Comparison of ENCODE assay signal across 9 mouse cellular contexts in genomic region chr13:99398149-99398701, GRCm38 (mm10). TPM values are rescaled to one million over a fixed set of nuclear protein-coding genes. Genes with fewer than 3 reads are reported as not detected.
A peak's percentile ranks its signal among the peaks of the same experiment; 100 is the strongest.
DNase-seq lines count a peak whose midpoint lies in the region; ATAC-seq and TF ChIP-seq lines count a peak whose summit lies in the region.
"Had no signal": no experiment of that assay in that cellular context is flagged by ENCODE, and none has a peak within 500 bp of the region (broad histone marks: within the 10 kb centered on the region; RNA-seq: fewer than 3 reads in every experiment).

No protein-coding gene starts in this region.

- TF ChIP-seq CTCF in cerebellum, adult 2 months (IDR thresholded peaks at IDR 0.05; ENCODE audit: borderline replicate concordance, insufficient read depth, low read depth, low read length): no peak

- no peak overlapping the region for H3K4me2 ChIP-seq in kidney, embryonic 14.5 days (replicated peaks; ENCODE audit: low read depth, low read length)
- H3K4me2 ChIP-seq in heart, embryonic 12.5 days: no peak overlapping the region
- H3K4me2 ChIP-seq in lung, embryonic 16.5 days (ENCODE audit: low read depth, low read length): no peak overlapping the region

- TF ChIP-seq POLR2A in cerebellum, adult 2 months (IDR thresholded peaks at IDR 0.05; ENCODE audit: borderline replicate concordance, insufficient read depth, low read length): no peak

- 0 out of 2 replicates have a peak, but pooled peaks cover 9% of the 10 kb centered on the region for H3K4me1 ChIP-seq in kidney, embryonic 14.5 days (ENCODE audit: control insufficient read depth, insufficient read depth, low read length)
- peaks cover 15% of the 10 kb centered on the region for H3K4me1 ChIP-seq in cerebellum, adult 2 months (ENCODE audit: control insufficient read depth, insufficient read depth, low read length)
- H3K4me1 ChIP-seq in heart, embryonic 12.5 days (replicated peaks): peaks cover 33% of the 10 kb centered on the region
- H3K4me1 ChIP-seq in lung, embryonic 16.5 days (replicated peaks; ENCODE audit: control insufficient read depth, insufficient read depth, low read length): peaks cover 5% of the 10 kb centered on the region

- no peak for ATAC-seq in kidney, embryonic 14.5 days (ENCODE audit: low FRiP score, low TSS enrichment)
- ATAC-seq in heart, embryonic 12.5 days (ENCODE audit: insufficient number of reproducible peaks, low FRiP score): no peak
- ATAC-seq in lung, embryonic 16.5 days (ENCODE audit: low read depth): peak; percentile 68

- H3K9ac ChIP-seq in kidney, embryonic 14.5 days (ENCODE audit: low read depth, low read length): no peak overlapping the region
- H3K9ac ChIP-seq in heart, embryonic 12.5 days: peak overlapping the region; percentile 11; the same call in 1 of the 2 replicates
- no peak overlapping the region for H3K9ac ChIP-seq in lung, embryonic 16.5 days (ENCODE audit: low read length)
- H3K9ac ChIP-seq: liver, embryonic 14.5 days had no signal

- H3K27me3 ChIP-seq in kidney, embryonic 14.5 days (ENCODE audit: control insufficient read depth, insufficient read depth, low read length): no peaks in the 10 kb centered on the region
- no peaks in the 10 kb centered on the region for H3K27me3 ChIP-seq in cerebellum, adult 2 months (ENCODE audit: control insufficient read depth, insufficient read depth, low read length)
- no peaks in the 10 kb centered on the region for H3K27me3 ChIP-seq in heart, embryonic 12.5 days (replicated peaks)
- no peaks in the 10 kb centered on the region for H3K27me3 ChIP-seq in lung, embryonic 16.5 days (ENCODE audit: control insufficient read depth, insufficient read depth, low read depth, low read length)

- no peak overlapping the region for H3K4me3 ChIP-seq in kidney, embryonic 14.5 days (ENCODE audit: low read length)
- no peak overlapping the region for H3K4me3 ChIP-seq in cerebellum, adult 2 months (replicated peaks; ENCODE audit: insufficient read depth, low read depth, low read length)
- no peak overlapping the region for H3K4me3 ChIP-seq in heart, embryonic 12.5 days
- no peak overlapping the region for H3K4me3 ChIP-seq in lung, embryonic 16.5 days (ENCODE audit: low read length)

- WGBS in kidney, embryonic 14.5 days: 85% methylated on average over 12 of the region's 12 CpGs
- WGBS in cerebellum, adult 2 months: 34% methylated on average over 12 of the region's 12 CpGs
- WGBS in heart, embryonic 12.5 days: 88% methylated on average over 12 of the region's 12 CpGs
- 73% methylated on average over 12 of the region's 12 CpGs for WGBS in lung, embryonic 16.5 days

- DNase-seq in kidney, adult 18-20 months: peak; percentile 38
- peak; percentile 52 to 58 for DNase-seq in cerebellum, adult 2 months
- DNase-seq in c-Kit-positive CD71-positive TER-119-positive erythroid progenitor cells, embryonic 14.5 days (ENCODE audit: low spot score): no peak
- no peak for DNase-seq in spleen, postnatal 10 days (ENCODE audit: low spot score in 2 of 2)
- no peak for DNase-seq in liver

- peaks cover 19% of the 10 kb centered on the region; the same call in 1 of the 2 replicates for H3K36me3 ChIP-seq in kidney, embryonic 14.5 days (ENCODE audit: control insufficient read depth, insufficient read depth, low read length)
- H3K36me3 ChIP-seq in heart, embryonic 12.5 days: peaks cover 22% of the 10 kb centered on the region
- H3K36me3 ChIP-seq in lung, embryonic 16.5 days (ENCODE audit: control insufficient read depth, insufficient read depth, low read length): no peaks in the 10 kb centered on the region

- H3K9me3 ChIP-seq in kidney, embryonic 14.5 days (ENCODE audit: control insufficient read depth, low read length): no peaks in the 10 kb centered on the region
- no peaks in the 10 kb centered on the region for H3K9me3 ChIP-seq in heart, embryonic 12.5 days (replicated peaks)
- no peaks in the 10 kb centered on the region for H3K9me3 ChIP-seq in lung, embryonic 16.5 days (ENCODE audit: control insufficient read depth, low read length)

- H3K27ac ChIP-seq in kidney, embryonic 14.5 days (ENCODE audit: low read depth, low read length): no peak overlapping the region
- H3K27ac ChIP-seq in cerebellum, adult 2 months (ENCODE audit: insufficient read depth, low read length): peak overlapping the region; percentile 2; the same call in 1 of the 2 replicates
- H3K27ac ChIP-seq in heart, embryonic 12.5 days (ENCODE audit: poor library complexity, severe bottlenecking): peak overlapping the region; percentile 37; the same call in 1 of the 2 replicates
- H3K27ac ChIP-seq in lung, embryonic 16.5 days (ENCODE audit: low read length): peak overlapping the region; percentile 49; the same call in 1 of the 2 replicates
- H3K27ac ChIP-seq: liver, embryonic 14.5 days had no signal

RNA-seq across cellular contexts. Expression of gene Mrps27, which starts 53.6 kb away (rescaled TPM):
- 53.6 and 70.3 TPM in 2 replicates for polyA plus RNA-seq in kidney, embryonic 14.5 days (2014; fragmentation: Nextera tagmentation; extraction: Ambion mirVana)
- 36.8 and 38.5 TPM in 2 replicates for polyA plus RNA-seq in cerebellum, adult 2 months (2012; rRNA removed)
- 72.6 and 73.0 TPM in 2 replicates for polyA plus RNA-seq in heart, embryonic 12.5 days (2016; fragmentation: Nextera tagmentation; extraction: Ambion mirVana)
- polyA plus RNA-seq in lung, embryonic 16.5 days (2015; fragmentation: Nextera tagmentation; extraction: Ambion mirVana): 53.8 and 54.6 TPM in 2 replicates

RNA-seq across cellular contexts. Expression of gene Ptcd2, which starts 53.7 kb away (rescaled TPM):
- polyA plus RNA-seq in kidney, embryonic 14.5 days (2014; fragmentation: Nextera tagmentation; extraction: Ambion mirVana): 57.5 and 59.1 TPM in 2 replicates
- polyA plus RNA-seq in cerebellum, adult 2 months (2012; rRNA removed): 37.6 and 38.5 TPM in 2 replicates
- polyA plus RNA-seq in heart, embryonic 12.5 days (2016; fragmentation: Nextera tagmentation; extraction: Ambion mirVana): 56.0 and 56.3 TPM in 2 replicates
- 41.0 and 42.6 TPM in 2 replicates for polyA plus RNA-seq in lung, embryonic 16.5 days (2015; fragmentation: Nextera tagmentation; extraction: Ambion mirVana)

Comparison
In these comparisons a context has a peak if more than half of its experiments do, and no peak if none do; other contexts are left out.
1. DNase-seq: peak in kidney, adult 18-20 months (single experiment) and cerebellum, adult 2 months (2 of 2); none in c-Kit-positive CD71-positive TER-119-positive erythroid progenitor cells, embryonic 14.5 days (single experiment), spleen, postnatal 10 days (0 of 2) and liver (single experiment).